Mouse (Mus musculus): ENCODE measurements at regions not wholly inside any gene's neighbourhood (a gene's known extent, or its start where the extent isn't known, plus 50 kb on each side); places are given as distances from the start of the nearest gene placed in this dataset.

DNA sequence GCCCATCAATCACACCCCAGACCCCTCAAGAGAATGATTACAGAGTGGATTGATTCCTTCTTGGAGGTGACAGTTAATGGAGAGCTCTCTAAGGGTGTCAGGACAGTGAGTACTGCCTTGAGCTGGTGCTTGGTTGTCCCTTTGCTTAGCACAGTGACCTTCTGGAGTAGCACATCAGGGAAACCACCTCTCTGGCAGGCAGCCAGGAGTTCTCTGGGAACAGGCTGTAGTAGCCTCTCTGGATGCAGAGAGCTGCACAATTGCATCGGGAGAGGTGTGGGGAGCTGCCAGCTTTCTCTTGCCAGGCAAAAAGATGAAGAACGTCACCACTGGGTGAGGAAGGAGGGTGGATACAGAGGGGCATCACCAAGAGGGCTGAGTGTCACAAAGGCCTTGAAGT is 84.0 kb upstream of the Max start:
- TF ChIP-seq CTCF (IDR thresholded peaks at IDR 0.05; ENCODE audit: extremely low read depth, insufficient read length, insufficient replicate concordance, low read depth, low read length) (no peak), POLR2A (IDR thresholded peaks at IDR 0.05; ENCODE audit: low read depth, low read length) (no peak)

Measured in small intestine, adult 2 months (tissue).